Mouse (Mus musculus): ENCODE data around the gene Aox1.
A peak's percentile ranks its signal among the peaks of the same experiment; 100 is the strongest.

The Aox1 gene

GRCm38 (mm10) chr1:58065606-58066005 lies 35.9 kb downstream of the Aox1 start:
- DNase-seq = no peak

- DNase-seq = no peak
Measured at GRCm38 (mm10) chr1:58069181-58069580, 39.5 kb downstream of the Aox1 start.

DNA sequence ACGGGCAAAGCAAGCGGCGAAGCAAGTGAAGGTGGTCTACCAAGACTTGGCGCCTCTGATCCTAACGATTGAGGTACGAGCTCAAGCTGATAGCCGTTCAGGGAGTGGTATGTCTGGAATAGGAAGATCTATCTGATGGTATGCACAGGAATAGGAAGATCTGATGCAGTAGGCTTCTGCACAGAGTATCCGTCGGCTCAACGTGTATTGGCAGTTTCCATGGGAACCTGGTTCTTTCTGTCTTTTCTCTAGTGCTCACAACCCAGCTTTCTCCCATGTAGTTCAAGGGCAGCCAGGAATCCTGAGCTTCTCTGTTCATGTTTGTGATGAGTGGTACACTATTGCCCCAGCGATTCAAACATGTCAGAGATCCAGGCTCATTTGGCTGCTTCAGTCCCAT lies 40.4 kb downstream of the Aox1 start:
- DNase-seq = no peak

DNA sequence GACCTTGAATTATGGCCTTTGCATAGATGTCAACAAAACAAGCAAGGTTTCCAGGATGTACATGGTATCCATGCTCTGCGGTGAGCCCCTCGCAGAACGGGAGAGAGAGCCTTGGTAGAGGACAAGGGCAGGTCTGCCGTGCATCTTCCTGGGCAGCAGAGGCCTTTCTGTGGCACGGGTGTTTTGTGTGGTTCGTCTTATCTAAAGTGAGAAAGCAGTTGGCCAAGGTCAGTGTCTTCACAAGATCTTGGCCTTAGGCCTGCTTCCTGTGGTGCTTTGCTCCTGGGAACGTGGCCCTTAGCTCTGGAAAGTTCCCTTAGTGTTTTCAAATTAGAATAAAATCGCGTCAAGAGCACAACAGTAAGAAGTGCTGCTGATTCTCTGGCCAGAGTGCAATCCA lies 41.3 kb downstream of the Aox1 start:
- DNase-seq = no peak

DNA sequence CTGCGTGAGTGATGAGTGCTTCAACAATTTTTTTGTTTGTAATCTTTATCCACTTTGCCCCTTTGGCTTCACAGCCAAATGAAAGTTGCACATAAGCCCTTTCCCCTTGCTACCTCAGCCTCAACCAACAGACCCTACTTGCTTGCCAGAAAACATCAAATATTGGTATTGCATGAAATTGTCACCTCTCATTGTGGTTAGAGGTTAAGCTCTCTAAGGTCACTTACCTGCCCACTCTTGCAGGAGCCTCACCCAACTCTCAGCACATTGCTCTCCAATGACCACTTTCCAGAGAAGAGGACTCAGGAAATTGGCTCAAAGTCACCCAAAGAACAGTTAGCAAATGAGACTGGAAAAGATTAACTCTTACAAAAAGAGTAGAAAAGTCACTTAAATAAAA lies 41.8 kb downstream of the Aox1 start:
- DNase-seq = no peak

DNA sequence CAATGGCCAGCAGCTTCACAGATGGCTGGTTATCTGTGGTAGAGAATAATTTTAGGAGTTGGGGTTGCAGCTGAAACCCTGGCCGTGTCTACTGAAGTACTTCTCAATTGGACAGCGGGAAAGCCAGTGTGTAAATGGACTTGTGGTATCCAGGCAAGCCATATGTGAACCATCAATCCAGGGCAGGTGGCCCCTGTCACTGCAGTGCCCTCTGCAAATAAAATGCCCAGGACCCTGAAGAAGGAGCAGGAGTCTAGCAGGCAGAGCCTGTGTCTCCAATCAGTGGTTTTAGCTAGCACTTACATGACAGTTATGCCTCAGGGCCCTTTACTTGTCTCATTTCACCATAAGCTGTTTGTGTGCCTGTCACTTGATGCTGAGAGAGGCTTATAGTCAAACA lies 42.7 kb downstream of the Aox1 start:
- DNase-seq = no peak

GRCm38 (mm10) chr1:58072991-58073730 lies 43.4 kb downstream of the Aox1 start:
- no peak for DNase-seq

- no peak for DNase-seq
Measured at GRCm38 (mm10) chr1:58074266-58074665, 44.5 kb downstream of the Aox1 start.

- no peak for DNase-seq
Measured at GRCm38 (mm10) chr1:58077882-58078281, 48.2 kb downstream of the Aox1 start.

GRCm38 (mm10) chr1:58078390-58078789 lies 48.7 kb downstream of the Aox1 start:
- no peak for DNase-seq

DNA sequence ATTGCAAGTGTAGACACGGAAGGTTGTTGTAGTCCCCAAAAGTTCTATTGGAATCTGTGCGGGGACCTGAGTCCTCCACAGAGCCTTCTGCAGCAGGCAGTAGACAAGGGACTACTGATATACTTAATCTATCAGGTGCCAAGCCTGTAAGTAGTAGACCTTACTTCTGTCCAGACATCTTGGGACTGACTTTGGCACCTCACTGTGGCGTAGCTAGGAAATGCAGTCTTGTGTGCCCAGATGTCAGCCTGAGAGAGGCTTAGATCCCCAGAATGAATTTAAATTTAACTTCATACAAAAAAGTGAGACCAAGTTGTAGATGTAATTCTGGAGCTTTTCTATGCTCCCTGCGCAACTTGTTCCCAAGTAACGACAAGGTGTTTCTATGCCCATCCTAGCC lies 50.0 kb downstream of the Aox1 start:
- no peak for DNase-seq

- no peak for DNase-seq
Measured at GRCm38 (mm10) chr1:58080446-58080845, 50.7 kb downstream of the Aox1 start.

GRCm38 (mm10) chr1:58081356-58081755 lies 51.6 kb downstream of the Aox1 start:
- no peak for DNase-seq

GRCm38 (mm10) chr1:58089316-58089715 lies 59.6 kb downstream of the Aox1 start:
- DNase-seq = no peak

GRCm38 (mm10) chr1:58090191-58090590 lies 60.5 kb downstream of the Aox1 start:
- peak; percentile 17 for DNase-seq

DNA sequence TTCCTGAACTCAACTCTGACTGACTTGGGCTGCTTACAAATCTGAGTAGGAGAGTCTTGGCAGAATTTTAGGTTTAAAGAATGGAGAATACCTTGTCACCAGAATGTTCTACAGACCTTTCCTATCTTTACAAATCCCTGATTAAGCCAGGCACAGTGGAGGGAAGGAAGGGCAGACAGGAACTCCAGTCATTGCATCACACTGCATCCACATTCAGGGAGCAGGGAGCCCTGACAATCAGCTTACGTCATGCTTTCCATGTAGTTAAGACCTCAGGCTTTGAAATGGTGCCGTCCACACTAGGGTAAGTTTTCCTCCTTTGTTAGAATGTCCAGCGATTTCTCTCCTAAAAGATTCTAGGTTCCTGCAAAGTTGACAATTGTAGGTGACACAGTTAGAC lies 61.5 kb downstream of the Aox1 start:
- DNase-seq = no peak

GRCm38 (mm10) chr1:58091992-58092560 lies 62.3 kb downstream of the Aox1 start:
- no peak for DNase-seq

DNA sequence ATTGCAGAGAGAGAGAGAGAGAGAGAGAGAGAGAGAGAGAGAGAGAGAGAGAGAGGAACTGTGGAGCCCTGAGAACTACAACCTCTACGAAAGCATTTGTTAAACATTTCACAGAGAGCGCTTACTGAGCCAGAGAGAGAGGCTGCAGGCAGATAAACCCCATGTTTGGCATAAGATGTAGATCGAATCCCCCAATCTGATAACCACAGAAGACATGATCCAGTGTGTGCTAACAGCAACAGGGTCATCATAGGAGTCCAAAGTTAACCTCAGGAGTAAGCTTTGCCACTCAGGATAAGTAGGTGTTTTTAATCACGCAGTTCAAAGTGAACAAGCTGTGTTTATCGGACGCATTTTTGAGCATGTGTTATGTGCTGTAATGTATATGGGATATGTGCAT lies 67.6 kb downstream of the Aox1 start:
- no peak for DNase-seq

DNA sequence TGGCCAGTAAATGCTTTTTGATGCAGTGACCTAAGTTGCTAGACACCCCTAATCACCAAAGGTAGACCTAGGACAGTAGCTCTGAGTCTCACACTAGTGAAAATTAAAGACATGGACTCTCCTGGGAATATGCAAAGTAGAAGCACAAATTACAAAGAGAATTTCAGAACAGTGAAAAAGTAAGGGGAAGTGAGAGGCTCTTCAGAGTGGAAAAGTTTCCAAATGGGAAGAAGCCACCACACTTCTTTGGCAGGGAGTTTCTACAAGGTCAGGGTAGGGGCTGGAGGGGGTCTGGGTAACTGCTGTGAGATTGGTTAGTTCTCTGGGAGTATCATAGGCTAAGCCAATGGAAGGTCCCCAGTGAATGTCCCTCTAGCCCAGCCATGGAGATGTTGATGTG lies 69.4 kb downstream of the Aox1 start:
- DNase-seq = no peak

DNA sequence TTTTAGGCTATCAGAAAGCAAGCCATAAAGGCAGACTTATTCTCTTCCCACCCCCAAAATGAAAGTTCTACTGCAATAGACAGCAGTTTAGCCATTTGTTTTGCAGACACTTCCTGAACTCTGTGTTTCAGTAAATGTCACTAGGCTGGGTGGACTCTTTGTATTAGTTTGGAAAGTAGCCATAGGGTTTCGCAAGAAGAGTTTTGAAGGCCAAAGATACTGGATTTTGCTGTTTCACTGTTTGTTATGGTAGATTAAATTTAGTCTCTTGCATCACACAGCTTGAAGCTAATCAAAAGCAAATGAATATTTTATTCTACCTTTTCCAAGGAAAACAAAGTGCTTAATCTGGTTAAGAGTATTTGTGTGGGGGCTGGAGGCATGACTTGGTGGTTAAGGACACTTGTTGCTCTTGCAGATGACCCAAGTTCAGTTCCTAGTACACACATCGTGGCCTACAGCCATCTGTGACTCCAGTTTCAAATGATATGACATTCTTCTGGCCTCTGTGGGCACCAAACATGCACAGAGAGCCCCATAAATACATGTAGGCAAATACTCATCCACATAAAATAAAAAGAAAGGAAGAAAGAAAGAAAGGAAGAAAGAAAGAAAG lies 71.9 kb downstream of the Aox1 start:
- DNase-seq = no peak

DNA sequence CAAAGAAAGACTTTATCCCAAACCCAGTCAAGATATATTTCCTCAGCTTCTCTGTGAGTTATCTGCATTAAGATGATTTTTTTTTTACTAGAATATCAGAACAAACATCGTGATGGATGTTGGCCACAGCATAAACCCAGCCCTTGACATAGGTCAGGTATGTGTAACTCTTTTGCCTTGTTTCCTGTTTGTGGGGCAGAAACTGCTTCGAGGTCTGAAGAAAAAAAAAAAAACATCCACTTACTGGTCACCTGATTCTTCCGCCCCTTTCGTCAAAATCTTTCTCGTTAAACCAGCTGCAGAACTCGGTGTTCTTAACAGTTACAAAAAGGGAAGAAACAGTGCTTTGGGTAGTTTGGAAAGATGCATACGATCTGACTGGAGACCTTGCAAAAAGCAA lies 72.8 kb downstream of the Aox1 start:
- no peak for DNase-seq

DNA sequence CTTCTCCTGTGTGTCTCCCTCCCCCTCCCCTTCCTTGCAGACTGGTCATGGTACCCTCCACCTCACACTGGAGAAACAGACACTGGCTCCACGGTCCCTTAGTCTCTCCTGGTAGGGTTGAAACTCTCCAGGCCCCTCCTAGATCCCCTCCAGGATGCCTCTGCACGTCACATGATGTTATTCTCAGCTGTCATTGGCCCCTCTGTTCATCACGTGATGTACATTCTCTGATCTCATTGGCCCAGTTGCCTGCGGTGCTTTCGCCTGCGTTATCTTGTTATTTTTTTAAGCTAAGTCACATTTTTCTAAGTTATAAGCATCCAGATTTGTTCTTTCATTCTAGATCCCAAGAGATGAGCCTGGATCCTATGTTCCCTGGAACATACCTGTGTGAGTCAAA lies 76.0 kb downstream of the Aox1 start:
- DNase-seq = no peak

- no peak for DNase-seq
Measured at GRCm38 (mm10) chr1:58107066-58107465, 77.3 kb downstream of the Aox1 start.

- DNase-seq = no peak
Measured at GRCm38 (mm10) chr1:58110241-58110640, 80.5 kb downstream of the Aox1 start.

- no peak for DNase-seq
Measured at GRCm38 (mm10) chr1:58111315-58111714, 81.6 kb downstream of the Aox1 start.
